Mouse (Mus musculus) MEL (cell line): Measurements from ENCODE around the gene Hsh2d. TPM values are rescaled to one million over a fixed set of nuclear protein-coding genes. Genes with fewer than 3 reads are reported as not detected.

Experiments used
- DNase-seq: peaks from one replicate; pipeline ENCODE4 v3.0.0; 2011; ENCODE audit warnings: low read depth, low spot score
- H3K27ac ChIP-seq: 2 replicates; pipeline ENCODE4 v1.5.1; 2012; ENCODE audit warnings: low read depth, mild to moderate bottlenecking, control low read depth, low read length, moderate library complexity; ENCODE audit not compliant: control insufficient read depth
- H3K27me3 ChIP-seq, 2 experiments: fragments of 150-350 bp in 1 of 2; sonication (generic) in 1 of 2; 2 replicates each; pipeline ENCODE4 v1.6.1; 2012; ENCODE audit warnings: low read length in 2 of 2, mild to moderate bottlenecking in 2 of 2, improper control_type of control experiment in 1 of 2, moderate library complexity in 1 of 2; ENCODE audit not compliant: insufficient read depth in 2 of 2, control insufficient read depth in 1 of 2
- H3K36me3 ChIP-seq, 2 experiments: 2 replicates each; pipeline ENCODE4 v1.6.1; 2012 to 2014; ENCODE audit warnings: low read length in 2 of 2, improper control_type of control experiment in 1 of 2, inconsistent platforms in 1 of 2, mild to moderate bottlenecking in 1 of 2; ENCODE audit not compliant: insufficient read depth in 2 of 2, control insufficient read depth in 1 of 2
- H3K4me1 ChIP-seq, 2 experiments: fragments of 150-350 bp in 1 of 2; sonication (generic) in 1 of 2; 2 replicates each; pipeline ENCODE4 v1.6.1; 2012; ENCODE audit warnings: low read length in 2 of 2, improper control_type of control experiment in 1 of 2, mild to moderate bottlenecking in 1 of 2; ENCODE audit not compliant: insufficient read depth in 2 of 2, control insufficient read depth in 1 of 2
- H3K4me3 ChIP-seq, 2 experiments: fragments of 150-350 bp in 1 of 2; sonication (generic) in 1 of 2; 2 replicates each; pipeline ENCODE4 v1.5.1; 2012; ENCODE audit warnings: low read depth in 2 of 2, low read length in 2 of 2, mild to moderate bottlenecking in 2 of 2, moderate library complexity in 2 of 2, control low read depth in 1 of 2, improper control_type of control experiment in 1 of 2; ENCODE audit not compliant: control insufficient read depth in 1 of 2, insufficient read depth in 1 of 2
- H3K79me2 ChIP-seq: 2 replicates; pipeline ENCODE4 v1.6.1; 2012; ENCODE audit warnings: mild to moderate bottlenecking, low read length, moderate library complexity; ENCODE audit not compliant: control insufficient read depth, poor library complexity, insufficient read depth
- H3K9ac ChIP-seq: 2 replicates; pipeline ENCODE4 v1.6.1; 2012; ENCODE audit warnings: low read depth, mild to moderate bottlenecking, control low read depth, low read length, moderate library complexity; ENCODE audit not compliant: control insufficient read depth, poor library complexity, severe bottlenecking
- H3K9me3 ChIP-seq: fragments of 150-350 bp; sonication (generic); replicated peaks from 2 replicates; pipeline ENCODE4 v1.6.1; 2012; ENCODE audit warnings: mild to moderate bottlenecking, low read length, improper control_type of control experiment, moderate library complexity; ENCODE audit not compliant: insufficient read depth
- CHD1 ChIP-seq: IDR thresholded peaks from 2 replicates; pipeline ENCODE4 v1.6.1; 2012; ENCODE audit warnings: low read depth, mild to moderate bottlenecking, inconsistent platforms, low read length, improper control_type of control experiment
- CTCF ChIP-seq, 3 experiments: IDR thresholded peaks in 2 of 3; conservative IDR thresholded peaks in 1 of 3; 2 replicates each; pipeline ENCODE4 v1.5.1; 2011 to 2012; ENCODE audit warnings: low read length in 3 of 3, low read depth in 2 of 3, mild to moderate bottlenecking in 2 of 3, improper control_type of control experiment in 1 of 3, inconsistent platforms in 1 of 3, mixed read lengths in 1 of 3, moderate library complexity in 1 of 3; ENCODE audit not compliant: control insufficient read depth in 1 of 3, insufficient read depth in 1 of 3, poor library complexity in 1 of 3, severe bottlenecking in 1 of 3
- E2F4 ChIP-seq: IDR thresholded peaks from 2 replicates; pipeline ENCODE4 v1.6.1; 2011; ENCODE audit warnings: low read depth, low read length, improper control_type of control experiment, borderline replicate concordance
- ELF1 ChIP-seq: IDR thresholded peaks from 2 replicates; pipeline ENCODE4 v1.6.1; 2014; ENCODE audit warnings: low read depth, mild to moderate bottlenecking, inconsistent platforms, low read length, improper control_type of control experiment, moderate library complexity
- EP300 ChIP-seq, 2 experiments: IDR thresholded peaks; 2 replicates each; pipeline ENCODE4 v1.6.1; 2011; ENCODE audit warnings: improper control_type of control experiment in 2 of 2, low read length in 2 of 2, low read depth in 1 of 2, mild to moderate bottlenecking in 1 of 2
- ETS1 ChIP-seq: IDR thresholded peaks from 2 replicates; pipeline ENCODE4 v1.6.1; 2012; ENCODE audit warnings: low read depth, mild to moderate bottlenecking, inconsistent platforms, low read length, improper control_type of control experiment, moderate library complexity
- GATA1 ChIP-seq: IDR thresholded peaks from 2 replicates; pipeline ENCODE4 v1.6.1; 2011; ENCODE audit warnings: low read depth, low read length, improper control_type of control experiment
- HCFC1 ChIP-seq: IDR thresholded peaks from 2 replicates; pipeline ENCODE4 v1.6.1; 2012; ENCODE audit warnings: low read depth, mild to moderate bottlenecking, inconsistent platforms, low read length, improper control_type of control experiment, moderate library complexity
- JUND ChIP-seq: IDR thresholded peaks from 2 replicates; pipeline ENCODE4 v1.6.1; 2011; ENCODE audit warnings: low read depth, mild to moderate bottlenecking, improper control_type of control experiment, low read length
- KAT2A ChIP-seq: conservative IDR thresholded peaks from 2 replicates; pipeline ENCODE4 v1.6.1; 2012; ENCODE audit warnings: low read depth, low read length, improper control_type of control experiment, inconsistent platforms
- MAX ChIP-seq: IDR thresholded peaks from 2 replicates; pipeline ENCODE4 v1.6.1; 2011; ENCODE audit warnings: low read length, improper control_type of control experiment
- MYB ChIP-seq: IDR thresholded peaks from 2 replicates; pipeline ENCODE4 v1.6.1; 2011; ENCODE audit warnings: mild to moderate bottlenecking, low read depth, low read length, improper control_type of control experiment
- MYC ChIP-seq: IDR thresholded peaks from 2 replicates; pipeline ENCODE4 v1.6.1; 2011; ENCODE audit warnings: low read depth, mild to moderate bottlenecking, low read length, improper control_type of control experiment, moderate library complexity
- NELFE ChIP-seq: IDR thresholded peaks from 2 replicates; pipeline ENCODE4 v1.6.1; 2011; ENCODE audit warnings: low read depth, low read length, improper control_type of control experiment
- NRF1 ChIP-seq: IDR thresholded peaks from 2 replicates; pipeline ENCODE4 v1.6.1; 2014; ENCODE audit warnings: low read depth, mild to moderate bottlenecking, inconsistent platforms, low read length, improper control_type of control experiment, moderate library complexity; ENCODE audit not compliant: poor library complexity, insufficient read depth, severe bottlenecking
- POLR2A ChIP-seq, 2 experiments: IDR thresholded peaks; 2 replicates each; pipeline ENCODE4 v1.6.1; 2011 to 2012; ENCODE audit warnings: low read length in 2 of 2, mild to moderate bottlenecking in 2 of 2, control low read depth in 1 of 2, improper control_type of control experiment in 1 of 2, low read depth in 1 of 2, moderate library complexity in 1 of 2; ENCODE audit not compliant: control insufficient read depth in 1 of 2, insufficient read depth in 1 of 2, poor library complexity in 1 of 2
- POLR2AphosphoS5 ChIP-seq: IDR thresholded peaks from 2 replicates; pipeline ENCODE4 v1.6.1; 2012; ENCODE audit warnings: low read depth, borderline replicate concordance, mild to moderate bottlenecking, inconsistent platforms, low read length, moderate library complexity, mixed read lengths
- RAD21 ChIP-seq: IDR thresholded peaks from 2 replicates; pipeline ENCODE4 v1.6.1; 2011; ENCODE audit warnings: mild to moderate bottlenecking, low read depth, low read length, improper control_type of control experiment
- RCOR1 ChIP-seq: IDR thresholded peaks from 2 replicates; pipeline ENCODE4 v1.6.1; 2012; ENCODE audit warnings: low read depth, mild to moderate bottlenecking, inconsistent platforms, low read length, improper control_type of control experiment
- SIN3A ChIP-seq: IDR thresholded peaks from 2 replicates; pipeline ENCODE4 v1.6.1; 2012; ENCODE audit warnings: low read length, improper control_type of control experiment, inconsistent platforms
- SMC3 ChIP-seq: IDR thresholded peaks from 2 replicates; pipeline ENCODE4 v1.6.1; 2011; ENCODE audit warnings: low read depth, low read length, improper control_type of control experiment
- TAL1 ChIP-seq: IDR thresholded peaks from 2 replicates; pipeline ENCODE4 v1.6.1; 2012; ENCODE audit warnings: mild to moderate bottlenecking, inconsistent platforms, low read length, moderate library complexity, mixed read lengths
- TBP ChIP-seq: IDR thresholded peaks from 2 replicates; pipeline ENCODE4 v1.8.0; 2011; ENCODE audit warnings: low read depth, low read length, improper control_type of control experiment
- TCF12 ChIP-seq: IDR thresholded peaks from 2 replicates; pipeline ENCODE4 v1.6.1; 2014; ENCODE audit warnings: low read depth, mild to moderate bottlenecking, inconsistent platforms, low read length, improper control_type of control experiment, moderate library complexity
- ZMIZ1 ChIP-seq: IDR thresholded peaks from 2 replicates; pipeline ENCODE4 v1.6.1; 2012; ENCODE audit warnings: low read depth, mild to moderate bottlenecking, inconsistent platforms, low read length, improper control_type of control experiment, moderate library complexity
- polyA plus RNA-seq, 2 experiments: library from polyadenylated mRNA; stranded (reverse) in 1 of 2; unstranded in 1 of 2; fragments of >175 nt in 1 of 2; fragments of >200 nt in 1 of 2; gene quantifications; 2 replicates each; pipeline versions ENCODE4 v1.2.1 to v1.2.4; 2012; ENCODE audit warnings: low replicate concordance in 2 of 2, low read depth in 1 of 2; ENCODE audit not compliant: insufficient read length in 2 of 2, insufficient read depth in 1 of 2, missing spikeins in 1 of 2
- total RNA-seq: library from RNA; depleted of rRNA; stranded (reverse); fragments of 300-350 nt; gene quantifications from 2 replicates; pipeline ENCODE4 v1.2.3, GENCODE M21; 2012

Hsh2d gene
- total and polyA plus RNA-seq, 3 experiments, result 0.04 to 0.13 TPM; not detected in 1

DNA sequence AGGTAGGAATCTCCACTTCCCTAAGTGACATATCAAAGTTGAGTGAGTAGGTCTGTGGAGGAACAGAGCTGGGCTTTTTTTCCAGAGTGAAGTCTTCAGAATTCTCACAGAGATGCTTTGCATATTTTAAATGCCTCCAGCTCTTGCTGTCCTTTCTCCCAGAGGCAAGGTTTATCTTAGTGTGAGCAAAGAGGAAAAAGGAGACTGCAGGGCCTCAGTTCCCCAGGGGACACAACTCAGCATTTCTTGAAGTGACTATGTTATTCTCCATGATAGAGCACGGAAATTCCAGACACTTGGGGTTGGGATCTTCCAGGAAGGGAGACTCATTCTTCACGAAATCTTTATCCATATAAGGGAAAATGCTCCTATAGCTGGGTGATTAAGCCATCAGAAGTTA is 42.2 kb upstream of the Hsh2d start:
- Histone ChIP-seq H3K4me1 (peaks cover 5 to 11% of the 10 kb centered on the region in 2 experiments; a peak in 3 of 4 replicates), H3K4me3 (no peak overlapping the region), H3K27me3 (0 out of 4 replicates have a peak, but pooled peaks cover 0 to 1% of the 10 kb centered on the region in 2 experiments), H3K9ac (no peak overlapping the region), H3K27ac (no peak overlapping the region), H3K9me3 (no peaks in the 10 kb centered on the region), H3K36me3 (peaks cover 0 to 11% of the 10 kb centered on the region in 2 experiments; a peak in 2 of 4 replicates), H3K79me2 (no peaks in the 10 kb centered on the region)
- DNase-seq, result no peak
- TF ChIP-seq POLR2A (IDR thresholded peaks at IDR 0.05; ENCODE audit: control insufficient read depth in 1 of 2, insufficient read depth in 1 of 2, low read depth in 1 of 2, low read length in 2 of 2, poor library complexity in 1 of 2) (no peak), CHD1 (no peak), NRF1 (no peak), JUND (no peak)

DNA sequence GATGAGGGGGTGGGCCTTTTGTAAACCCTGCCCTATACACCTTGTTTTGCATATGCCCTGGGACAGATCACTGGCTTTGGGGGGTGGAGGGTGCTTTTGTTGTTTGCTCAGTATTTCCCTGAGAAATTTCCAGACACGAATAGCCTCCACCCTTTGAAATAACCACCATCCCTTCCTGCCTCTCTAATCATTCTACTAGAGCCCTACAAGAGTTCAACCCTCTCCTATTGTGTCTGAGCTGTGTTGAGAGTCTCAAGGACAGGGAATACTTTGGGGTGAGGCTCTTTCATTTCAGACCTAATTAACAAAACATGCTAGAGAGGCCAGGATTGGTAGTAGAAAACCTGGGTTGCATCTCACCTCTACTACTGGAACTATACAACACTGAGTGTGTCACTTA is 40.4 kb upstream of the Hsh2d start:
- TF ChIP-seq GATA1, result no peak
- TF ChIP-seq E2F4, result no peak
- H3K27ac ChIP-seq, result no peak overlapping the region
- H3K27me3 ChIP-seq, result no peaks in the 10 kb centered on the region
- H3K79me2 ChIP-seq, result no peaks in the 10 kb centered on the region
- H3K4me1 ChIP-seq, result peaks cover 14 to 21% of the 10 kb centered on the region in 2 experiments; a peak in 3 of 4 replicates
- H3K4me3 ChIP-seq, result no peak overlapping the region
- no peak overlapping the region for H3K9ac ChIP-seq
- DNase-seq, result no peak
- H3K9me3 ChIP-seq, result no peaks in the 10 kb centered on the region
- H3K36me3 ChIP-seq, result peaks cover 0 to 26% of the 10 kb centered on the region in 2 experiments; a peak in 2 of 4 replicates

DNA sequence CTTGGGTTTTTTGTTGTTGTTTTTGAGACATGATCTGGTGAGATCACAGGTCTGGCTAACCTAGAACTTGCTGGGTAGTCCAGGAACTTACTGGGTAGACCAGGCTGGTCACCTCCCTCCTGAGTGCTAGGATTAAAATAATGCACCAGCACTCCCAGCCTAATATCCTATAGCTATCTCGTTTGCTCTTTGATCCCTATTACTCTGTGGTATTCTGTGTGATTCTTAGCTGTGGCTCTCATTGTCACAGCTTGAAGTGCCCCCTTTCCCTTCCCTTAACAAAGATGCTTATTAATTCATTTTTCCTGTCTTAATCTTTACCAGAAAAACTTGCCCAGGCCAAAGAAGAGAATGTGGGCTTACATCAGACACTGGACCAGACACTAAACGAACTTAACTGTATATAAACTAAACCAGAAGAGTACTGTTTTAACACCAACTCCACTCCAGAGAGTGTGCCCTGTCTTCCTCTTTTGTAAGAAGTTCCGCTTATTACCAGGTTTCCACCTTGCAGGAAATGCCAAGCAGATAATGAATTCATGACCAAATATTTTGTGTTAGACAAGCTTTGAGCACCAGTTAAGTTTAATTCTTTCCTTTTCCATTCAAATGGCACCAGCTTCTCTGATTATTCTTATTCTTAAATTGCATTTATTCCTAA is 37.9 kb upstream of the Hsh2d start:
- DNase-seq, result peak; percentile 86
- Histone ChIP-seq H3K27ac (peak overlapping the region; percentile 65), H3K4me3 (no peak overlapping the region), H3K79me2 (no peaks in the 10 kb centered on the region), H3K9me3 (no peaks in the 10 kb centered on the region), H3K36me3 (peaks cover 0 to 26% of the 10 kb centered on the region in 2 experiments), H3K27me3 (no peaks in the 10 kb centered on the region), H3K9ac (no peak overlapping the region), H3K4me1 (peaks cover 14 to 17% of the 10 kb centered on the region in 2 experiments)
- TF ChIP-seq CTCF (IDR thresholded peaks at IDR 0.05 in 2 of 3, conservative IDR thresholded peaks at IDR 0.05 in 1 of 3; ENCODE audit: control insufficient read depth in 1 of 3, insufficient read depth in 1 of 3, low read depth in 2 of 3, low read length in 3 of 3, poor library complexity in 1 of 3, severe bottlenecking in 1 of 3), result no peak
- TF ChIP-seq CHD1, result no peak
- no peak for TF ChIP-seq RAD21
- TF ChIP-seq ETS1, result peak; percentile 47; the same call in 1 of the 2 replicates
- peak; percentile 75 for TF ChIP-seq RCOR1
- no peak for TF ChIP-seq TBP
- 0 out of 2 replicates have a peak, but pooled peaks have one; percentile 20 for TF ChIP-seq ELF1
- TF ChIP-seq POLR2AphosphoS5, result no peak
- TF ChIP-seq TAL1, result peak; percentile 34; the same call in 1 of the 2 replicates
- peak; percentile 79 for TF ChIP-seq GATA1
- TF ChIP-seq SMC3, result no peak
- TF ChIP-seq MYC, result peak; percentile 62; the same call in 1 of the 2 replicates
- peak; percentile 61 for TF ChIP-seq SIN3A
- TF ChIP-seq HCFC1, result 0 out of 2 replicates have a peak, but pooled peaks have one; percentile 42
- TF ChIP-seq MAX, result 0 out of 2 replicates have a peak, but pooled peaks have one; percentile 7
- peak; percentile 59; the same call in 1 of the 2 replicates for TF ChIP-seq TCF12
- TF ChIP-seq NRF1, result no peak
- peak; percentile 74 to 91 for TF ChIP-seq EP300 (IDR thresholded peaks at IDR 0.05; ENCODE audit: low read depth in 1 of 2, low read length in 2 of 2)
- no peak for TF ChIP-seq NELFE
- 0 out of 2 replicates have a peak, but pooled peaks have one; percentile 15 for TF ChIP-seq MYB
- TF ChIP-seq KAT2A, result no peak
- TF ChIP-seq ZMIZ1, result no peak
